Mouse (Mus musculus): ENCODE results near the gene 6430628N08Rik.

6430628N08Rik gene

GRCm38 (mm10) chr4:115890553-115890952, at the start of gene 6430628N08Rik:
TSS of gene 6430628N08Rik (plus strand) at chr4:115890665.
- peak; percentile 51 for DNase-seq (ENCODE audit: low spot score)

GRCm38 (mm10) chr4:115840842-115841241, 49.6 kb upstream of the 6430628N08Rik start:
- no peak for DNase-seq (ENCODE audit: low spot score)

- no peak for DNase-seq (ENCODE audit: low spot score)
These were observed 43.8 kb upstream of the 6430628N08Rik start for GRCm38 (mm10) chr4:115846656-115847055.

- DNase-seq (ENCODE audit: low spot score) = no peak
These were observed 43.1 kb upstream of the 6430628N08Rik start for GRCm38 (mm10) chr4:115847377-115847776.

GRCm38 (mm10) chr4:115848083-115848482, 42.4 kb upstream of the 6430628N08Rik start:
- DNase-seq (ENCODE audit: low spot score) = no peak

- DNase-seq (ENCODE audit: low spot score) = no peak
These were observed 41.3 kb upstream of the 6430628N08Rik start for GRCm38 (mm10) chr4:115848990-115849677.

GRCm38 (mm10) chr4:115850111-115850510, 40.4 kb upstream of the 6430628N08Rik start:
- DNase-seq (ENCODE audit: low spot score) = no peak

GRCm38 (mm10) chr4:115850631-115851030, 39.8 kb upstream of the 6430628N08Rik start:
- DNase-seq (ENCODE audit: low spot score) = peak; percentile 22

- no peak for DNase-seq (ENCODE audit: low spot score)
These were observed 38.9 kb upstream of the 6430628N08Rik start for GRCm38 (mm10) chr4:115851569-115851968.

- no peak for DNase-seq (ENCODE audit: low spot score)
These were observed 35.4 kb upstream of the 6430628N08Rik start for GRCm38 (mm10) chr4:115855100-115855499.

- no peak for DNase-seq (ENCODE audit: low spot score)
These were observed 34.9 kb upstream of the 6430628N08Rik start for GRCm38 (mm10) chr4:115855609-115856008.

GRCm38 (mm10) chr4:115856282-115856681, 34.2 kb upstream of the 6430628N08Rik start:
- no peak for DNase-seq (ENCODE audit: low spot score)

- no peak for DNase-seq (ENCODE audit: low spot score)
These were observed 33.1 kb upstream of the 6430628N08Rik start for GRCm38 (mm10) chr4:115857293-115857883.

- no peak for DNase-seq (ENCODE audit: low spot score)
These were observed 27.1 kb upstream of the 6430628N08Rik start for GRCm38 (mm10) chr4:115863352-115863751.

GRCm38 (mm10) chr4:115863880-115864279, 26.6 kb upstream of the 6430628N08Rik start:
- DNase-seq (ENCODE audit: low spot score) = peak; percentile 65

GRCm38 (mm10) chr4:115869512-115870210, 20.8 kb upstream of the 6430628N08Rik start:
- DNase-seq (ENCODE audit: low spot score) = no peak

- DNase-seq (ENCODE audit: low spot score) = no peak
These were observed 17.2 kb upstream of the 6430628N08Rik start for GRCm38 (mm10) chr4:115873231-115873630.

- peak; percentile 75 for DNase-seq (ENCODE audit: low spot score)
These were observed 12.2 kb upstream of the 6430628N08Rik start for GRCm38 (mm10) chr4:115878216-115878678.

- no peak for DNase-seq (ENCODE audit: low spot score)
These were observed 11.6 kb upstream of the 6430628N08Rik start for GRCm38 (mm10) chr4:115878828-115879227.

GRCm38 (mm10) chr4:115881183-115881582, 9.3 kb upstream of the 6430628N08Rik start:
- DNase-seq (ENCODE audit: low spot score) = peak; percentile 81

GRCm38 (mm10) chr4:115882195-115882594, 8.3 kb upstream of the 6430628N08Rik start:
- no peak for DNase-seq (ENCODE audit: low spot score)

- DNase-seq (ENCODE audit: low spot score) = no peak
These were observed 6.4 kb upstream of the 6430628N08Rik start, which contains the start of gene Kncn for GRCm38 (mm10) chr4:115884022-115884421. TSS of gene Kncn (plus strand) at chr4:115884400.

- DNase-seq (ENCODE audit: low spot score) = no peak
These were observed 4.6 kb upstream of the 6430628N08Rik start for GRCm38 (mm10) chr4:115885846-115886245.
